Mouse (Mus musculus) lung, adult 2 months (tissue): ENCODE data around the gene 4930432K21Rik. TPM values are rescaled to one million over a fixed set of nuclear protein-coding genes. Genes with fewer than 3 reads are reported as not detected.

Experiments
- DNase-seq: peaks from one replicate; pipeline ENCODE4 v3.0.0; 2022
- H3K4me1 ChIP-seq: fragments of 200-500 bp; 2 replicates; pipeline ENCODE4 v1.6.1; 2011; ENCODE audit warnings: low read length; ENCODE audit not compliant: control insufficient read depth, insufficient read depth
- H3K4me3 ChIP-seq: fragments of 200-500 bp; replicated peaks from 2 replicates; pipeline ENCODE3; 2011; ENCODE audit warnings: low read depth, mild to moderate bottlenecking, control low read depth, low read length; ENCODE audit errors: extremely low read depth
- CTCF ChIP-seq: fragments of 200-500 bp; IDR thresholded peaks from 2 replicates; pipeline ENCODE4 v1.5.1; 2011; ENCODE audit warnings: mild to moderate bottlenecking, low read length, control low read depth; ENCODE audit not compliant: insufficient read depth
- POLR2A ChIP-seq: fragments of 200-500 bp; IDR thresholded peaks from 2 replicates; pipeline ENCODE4 v1.6.1; 2011; ENCODE audit warnings: low read depth, mild to moderate bottlenecking, control low read depth, low read length, borderline replicate concordance; ENCODE audit errors: extremely low read depth
- WGBS: fragments of 180-500 bp; shearing (Covaris S2); methylation state at CpG from one replicate; pipeline ENCODE4 v1.1.7; 2018; 5-methylcytosine and 5-hydroxymethylcytosine counted together
- polyA plus RNA-seq: library from polyadenylated mRNA; depleted of rRNA; stranded (reverse); fragments of >200 nt; gene quantifications from 2 replicates; pipeline ENCODE4 v1.2.3, GENCODE M21; 2012

The 4930432K21Rik gene
- polyA plus RNA-seq, 1 experiment = 1.0 TPM

GRCm38 (mm10) chr8:84188671-84189070 is 40.8 kb downstream of the 4930432K21Rik start:
- no peak overlapping the region for H3K4me3 ChIP-seq
- peak; percentile 26; the same call in 1 of the 2 replicates for TF ChIP-seq POLR2A
- no peak for TF ChIP-seq CTCF
- no peak for DNase-seq
- 69% methylated on average over 10 of the region's 10 CpGs for WGBS
- H3K4me1 ChIP-seq = peaks cover 14% of the 10 kb centered on the region

GRCm38 (mm10) chr8:84189603-84190002 is 41.8 kb downstream of the 4930432K21Rik start:
- no peak overlapping the region for H3K4me3 ChIP-seq
- no peak for DNase-seq
- peaks cover 14% of the 10 kb centered on the region for H3K4me1 ChIP-seq
- WGBS = 28% methylated on average over 4 of the region's 4 CpGs
- TF ChIP-seq CTCF = no peak
- peak; percentile 74; the same call in 1 of the 2 replicates for TF ChIP-seq POLR2A

- TF ChIP-seq CTCF (no peak), POLR2A (no peak)
- WGBS = 92% methylated on average over 7 of the region's 7 CpGs
- peaks cover 14% of the 10 kb centered on the region for H3K4me1 ChIP-seq
Measured at GRCm38 (mm10) chr8:84190191-84190867, 42.5 kb downstream of the 4930432K21Rik start.

GRCm38 (mm10) chr8:84192023-84192422 is 44.2 kb downstream of the 4930432K21Rik start:
- peak; percentile 85 for DNase-seq

More at GRCm38 (mm10) chr8:84190191-84190867, 42.5 kb downstream of the 4930432K21Rik start:
- no peak for DNase-seq
- no peak overlapping the region for H3K4me3 ChIP-seq

GRCm38 (mm10) chr8:84192555-84192954 is 44.7 kb downstream of the 4930432K21Rik start:
- 2% methylated on average over 33 of the region's 33 CpGs for WGBS
- Histone ChIP-seq H3K4me1 (peaks cover 10% of the 10 kb centered on the region), H3K4me3 (peak overlapping the region; percentile 67)
- peak; percentile 89 for DNase-seq
- TF ChIP-seq CTCF = no peak
- TF ChIP-seq POLR2A = no peak

More at GRCm38 (mm10) chr8:84192023-84192422, 44.2 kb downstream of the 4930432K21Rik start:
- H3K4me3 ChIP-seq = peak overlapping the region; percentile 40
- TF ChIP-seq CTCF = no peak
- TF ChIP-seq POLR2A = peak; percentile 68; the same call in 1 of the 2 replicates
- WGBS = 9% methylated on average over 13 of the region's 13 CpGs
- peaks cover 13% of the 10 kb centered on the region for H3K4me1 ChIP-seq

- Histone ChIP-seq H3K4me3 (no peak overlapping the region), H3K4me1 (peaks cover 14% of the 10 kb centered on the region)
- TF ChIP-seq POLR2A (no peak), CTCF (no peak)
- DNase-seq = no peak
- 70% methylated on average over 4 of the region's 4 CpGs for WGBS
Measured at GRCm38 (mm10) chr8:84193161-84193560, 45.3 kb downstream of the 4930432K21Rik start.

- TF ChIP-seq POLR2A (no peak), CTCF (peak; percentile 38; the same call in 1 of the 2 replicates)
- H3K4me1 ChIP-seq = peaks cover 15% of the 10 kb centered on the region
- 85% methylated on average over 5 of the region's 5 CpGs for WGBS
- no peak for DNase-seq
- no peak overlapping the region for H3K4me3 ChIP-seq
Measured at GRCm38 (mm10) chr8:84193566-84193965, 45.7 kb downstream of the 4930432K21Rik start.

GRCm38 (mm10) chr8:84194224-84194743 is 46.5 kb downstream of the 4930432K21Rik start:
- WGBS = 72% methylated on average over 3 of the region's 3 CpGs
- Histone ChIP-seq H3K4me1 (peaks cover 19% of the 10 kb centered on the region), H3K4me3 (no peak overlapping the region)
- TF ChIP-seq POLR2A = no peak
- TF ChIP-seq CTCF = no peak
- no peak for DNase-seq

GRCm38 (mm10) chr8:84197141-84197921 is 49.5 kb downstream of the 4930432K21Rik start:
- Histone ChIP-seq H3K4me1 (peaks cover 17% of the 10 kb centered on the region), H3K4me3 (peak overlapping the region; percentile 55)
- TF ChIP-seq CTCF (no peak), POLR2A (peak; percentile 76; the same call in 1 of the 2 replicates)
- 3% methylated on average over 43 of the region's 43 CpGs for WGBS
- DNase-seq = peak; percentile 90
